In genomic region chr14:31110613-31111012, GRCm38 (mm10) we compare ENCODE assay signal across 28 mouse cellular contexts. TPM values are rescaled to one million over a fixed set of nuclear protein-coding genes. Genes with fewer than 3 reads are reported as not detected.
A peak's percentile ranks its signal among the peaks of the same experiment; 100 is the strongest.
DNase-seq lines count a peak whose midpoint lies in the region; ATAC-seq and TF ChIP-seq lines count a peak whose summit lies in the region.
"Had no signal": no experiment of that assay in that cellular context is flagged by ENCODE, and none has a peak within 500 bp of the region (broad histone marks: within the 10 kb centered on the region; RNA-seq: fewer than 3 reads in every experiment).

No protein-coding gene starts in this region.

- peaks cover 33% of the 10 kb centered on the region for H3K4me1 ChIP-seq in G1E (ENCODE audit: insufficient read depth, low read depth, low read length)
- peaks cover 4% of the 10 kb centered on the region for H3K4me1 ChIP-seq in liver, embryonic 11.5 days (replicated peaks; ENCODE audit: control insufficient read depth, insufficient read depth, low read length)
- H3K4me1 ChIP-seq in liver, postnatal 0 days (ENCODE audit: insufficient read depth) = peaks cover 13% of the 10 kb centered on the region
- no peaks in the 10 kb centered on the region for H3K4me1 ChIP-seq in neural tube, embryonic 15.5 days
- H3K4me1 ChIP-seq: embryonic facial prominence, embryonic 15.5 days; forebrain, embryonic 10.5 days; limb, embryonic 10.5 days; midbrain, embryonic 15.5 days; neural tube, embryonic 12.5 days had no signal

- TF ChIP-seq EP300 in liver, postnatal 0 days (IDR thresholded peaks at IDR 0.05; ENCODE audit: low read depth) = no peak

- WGBS in liver, embryonic 11.5 days = 49% methylated on average over 3 of the region's 3 CpGs
- WGBS in liver, postnatal 0 days (ENCODE audit: insufficient replicate concordance) = 46% methylated on average over 3 of the region's 3 CpGs
- WGBS in neural tube, embryonic 15.5 days = 89% methylated on average over 3 of the region's 3 CpGs

- no peak overlapping the region for H3K27ac ChIP-seq in liver, embryonic 11.5 days (ENCODE audit: low read depth, low read length)
- H3K27ac ChIP-seq in liver, postnatal 0 days (ENCODE audit: low read depth) = no peak overlapping the region
- no peak overlapping the region for H3K27ac ChIP-seq in neural tube, embryonic 15.5 days (replicated peaks)
- H3K27ac ChIP-seq: embryonic facial prominence, embryonic 15.5 days; forebrain, embryonic 10.5 days; hindbrain, embryonic 14.5 days; limb, embryonic 10.5 days; midbrain, embryonic 15.5 days; neural tube, embryonic 12.5 days had no signal

- intact Hi-C loops in left cerebral cortex, postnatal 4 days (cut with DNase I) = no loop called here

- H3K36me3 ChIP-seq in G1E (replicated peaks) = peaks cover 92% of the 10 kb centered on the region
- peaks cover 16% of the 10 kb centered on the region for H3K36me3 ChIP-seq in liver, embryonic 11.5 days (ENCODE audit: control insufficient read depth, insufficient read depth, low read length)
- H3K36me3 ChIP-seq in liver, postnatal 0 days (replicated peaks; ENCODE audit: insufficient read depth, low read length) = peaks cover 80% of the 10 kb centered on the region
- peaks cover 58% of the 10 kb centered on the region for H3K36me3 ChIP-seq in neural tube, embryonic 15.5 days

- no peak overlapping the region for H3K9ac ChIP-seq in liver, embryonic 11.5 days (ENCODE audit: low read depth, low read length)
- no peak overlapping the region for H3K9ac ChIP-seq in liver, postnatal 0 days (replicated peaks)
- H3K9ac ChIP-seq in neural tube, embryonic 15.5 days (replicated peaks) = no peak overlapping the region
- H3K9ac ChIP-seq: embryonic facial prominence, embryonic 15.5 days; forebrain, postnatal 0 days; hindbrain, embryonic 14.5 days; midbrain, embryonic 15.5 days; neural tube, embryonic 12.5 days had no signal

- no peak overlapping the region for H3K4me2 ChIP-seq in liver, embryonic 11.5 days
- no peak overlapping the region for H3K4me2 ChIP-seq in liver, postnatal 0 days (ENCODE audit: low read depth, low read length)
- no peak overlapping the region for H3K4me2 ChIP-seq in neural tube, embryonic 15.5 days
- H3K4me2 ChIP-seq: embryonic facial prominence, embryonic 15.5 days; hindbrain, embryonic 14.5 days; midbrain, embryonic 15.5 days; neural tube, embryonic 12.5 days had no signal

- H3K9me3 ChIP-seq in G1E (replicated peaks) = no peaks in the 10 kb centered on the region
- H3K9me3 ChIP-seq in liver, embryonic 11.5 days (ENCODE audit: control insufficient read depth, low read length) = no peaks in the 10 kb centered on the region
- no peaks in the 10 kb centered on the region for H3K9me3 ChIP-seq in liver, postnatal 0 days (ENCODE audit: low read length)
- H3K9me3 ChIP-seq in neural tube, embryonic 15.5 days (replicated peaks) = no peaks in the 10 kb centered on the region
- H3K9me3 ChIP-seq: embryonic facial prominence, embryonic 15.5 days; forebrain, embryonic 10.5 days; limb, embryonic 10.5 days; megakaryocyte, embryonic 14.5 days; midbrain, embryonic 15.5 days; neural tube, embryonic 12.5 days had no signal

- 0 out of 2 replicates have a peak, but pooled peaks have one; percentile 34 for ATAC-seq in G1E (ENCODE audit: extremely low read depth, insufficient number of reproducible peaks, low FRiP score, poor library complexity, severe bottlenecking)
- ATAC-seq in liver, embryonic 11.5 days (replicated peaks; ENCODE audit: low FRiP score) = peak; percentile 92
- peak; percentile 79 for ATAC-seq in liver, postnatal 0 days
- no peak for ATAC-seq in neural tube, embryonic 15.5 days (ENCODE audit: low FRiP score)
- ATAC-seq: CD4-positive, CD25-positive, alpha-beta regulatory T cell, adult 4 months; forebrain, postnatal 0 days; inflammation-experienced regulatory T-cells, adult 6 months; midbrain, embryonic 15.5 days had no signal

- DNase-seq in G1E (ENCODE audit: low spot score) = no peak
- DNase-seq in c-Kit-positive CD71-positive TER-119-positive erythroid progenitor cells, embryonic 14.5 days (ENCODE audit: low spot score) = peak; percentile 74
- no peak for DNase-seq in liver, embryonic 11.5 days (ENCODE audit: low spot score)
- peak; percentile 53 for DNase-seq in liver, postnatal 0 days
- no peak for DNase-seq in kidney, adult 8-10 months
- no peak for DNase-seq in left cerebral cortex, postnatal 4 days
- DNase-seq: adrenal gland, adult 2 months; cerebellum, adult 2 months; forebrain, postnatal 0 days; gastrocnemius, postnatal 25 days; heart, adult 18-20 months; kidney, adult 18-20 months; kidney, postnatal 14 days; lung, adult 18-20 months; lung, postnatal 14 days; retina, postnatal 1 day; thymus, adult 2 months; thymus, postnatal 4 days had no signal

- no peak overlapping the region for H3K4me3 ChIP-seq in G1E (ENCODE audit: low read depth, low read length)
- H3K4me3 ChIP-seq in liver, embryonic 11.5 days (ENCODE audit: low read depth, low read length) = no peak overlapping the region
- H3K4me3 ChIP-seq in liver, postnatal 0 days (ENCODE audit: low read depth, low read length) = no peak overlapping the region
- H3K4me3 ChIP-seq in neural tube, embryonic 15.5 days (replicated peaks) = no peak overlapping the region
- H3K4me3 ChIP-seq: embryonic facial prominence, embryonic 15.5 days; forebrain, embryonic 10.5 days; limb, embryonic 10.5 days; megakaryocyte, embryonic 14.5 days; midbrain, embryonic 15.5 days; neural tube, embryonic 12.5 days had no signal

- H3K27me3 ChIP-seq in G1E (ENCODE audit: insufficient read depth, low read length) = no peaks in the 10 kb centered on the region
- H3K27me3 ChIP-seq in liver, embryonic 11.5 days (replicated peaks; ENCODE audit: control insufficient read depth, insufficient read depth, low read length) = no peaks in the 10 kb centered on the region
- no peaks in the 10 kb centered on the region for H3K27me3 ChIP-seq in liver, postnatal 0 days (ENCODE audit: insufficient read depth, low read length)
- no peaks in the 10 kb centered on the region for H3K27me3 ChIP-seq in neural tube, embryonic 15.5 days (replicated peaks)
- H3K27me3 ChIP-seq: embryonic facial prominence, embryonic 15.5 days; megakaryocyte, embryonic 14.5 days; midbrain, embryonic 15.5 days; neural tube, embryonic 12.5 days had no signal

- TF ChIP-seq CTCF in G1E (IDR thresholded peaks at IDR 0.05; ENCODE audit: low read depth, low read length) = no peak
- TF ChIP-seq CTCF in liver, postnatal 0 days (IDR thresholded peaks at IDR 0.05; ENCODE audit: low read depth) = no peak

RNA-seq across cellular contexts. Expression of gene Smim4, which starts 18.1 kb away (rescaled TPM):
- total RNA-seq in G1E (2014; fragmentation: Nextera tagmentation) (32.1 and 36.7 TPM in 2 replicates), G1E (2017) (167 and 173 TPM in 2 replicates)
- polyA plus RNA-seq in G1E (2012) = 71.4 and 93.4 TPM in 2 replicates
- polyA plus RNA-seq in liver, embryonic 11.5 days (2014; fragmentation: Nextera tagmentation; extraction: Ambion mirVana) = 90.3 and 107 TPM in 2 replicates
- polyA plus RNA-seq in liver, postnatal 0 days (2015; fragmentation: Nextera tagmentation; extraction: Ambion mirVana) = 76.1 and 79.2 TPM in 2 replicates
- total RNA-seq in left cerebral cortex, postnatal 4 days (2021) = 10 to 100 TPM; 24.8 to 25.7 TPM
- 71.6 and 73.4 TPM in 2 replicates for polyA plus RNA-seq in neural tube, embryonic 15.5 days (2015; fragmentation: Nextera tagmentation; extraction: Ambion mirVana)

RNA-seq across cellular contexts. Expression of gene Nt5dc2, which starts 20.2 kb away (rescaled TPM):
- total RNA-seq in G1E (2014; fragmentation: Nextera tagmentation) (213 and 233 TPM in 2 replicates), G1E (2017) (136 and 175 TPM in 2 replicates)
- 381 and 572 TPM in 2 replicates for polyA plus RNA-seq in G1E (2012)
- 401 and 406 TPM in 2 replicates for polyA plus RNA-seq in liver, embryonic 11.5 days (2014; fragmentation: Nextera tagmentation; extraction: Ambion mirVana)
- polyA plus RNA-seq in liver, postnatal 0 days (2015; fragmentation: Nextera tagmentation; extraction: Ambion mirVana) = 45.3 and 48.5 TPM in 2 replicates
- 10 to 100 TPM; 16.9 to 19.4 TPM for total RNA-seq in left cerebral cortex, postnatal 4 days (2021)
- polyA plus RNA-seq in neural tube, embryonic 15.5 days (2015; fragmentation: Nextera tagmentation; extraction: Ambion mirVana) = 226 and 228 TPM in 2 replicates
- polyA plus RNA-seq: CD4-positive, CD25-positive, alpha-beta regulatory T cell, adult 4 months; inflammation-experienced regulatory T-cells, adult 6 months had no signal

RNA-seq across cellular contexts. Expression of gene Stab1, which starts 57.8 kb away (rescaled TPM):
- total RNA-seq in G1E (2014; fragmentation: Nextera tagmentation) = not detected in 2 replicates
- total RNA-seq in G1E (2017) = 0.44 and 0.52 TPM in 2 replicates
- not detected in 2 replicates for polyA plus RNA-seq in G1E (2012)
- 25.3 and 39.9 TPM in 2 replicates for polyA plus RNA-seq in liver, embryonic 11.5 days (2014; fragmentation: Nextera tagmentation; extraction: Ambion mirVana)
- polyA plus RNA-seq in liver, postnatal 0 days (2015; fragmentation: Nextera tagmentation; extraction: Ambion mirVana) = 34.7 and 42.5 TPM in 2 replicates
- 10 to 100 TPM; 23.9 to 30.5 TPM for total RNA-seq in left cerebral cortex, postnatal 4 days (2021)
- 16.9 and 18.1 TPM in 2 replicates for polyA plus RNA-seq in neural tube, embryonic 15.5 days (2015; fragmentation: Nextera tagmentation; extraction: Ambion mirVana)

Comparison
In these comparisons a context has a peak if more than half of its experiments do, and no peak if none do; other contexts are left out.
1. DNase-seq: peak in c-Kit-positive CD71-positive TER-119-positive erythroid progenitor cells, embryonic 14.5 days (single experiment) and liver, postnatal 0 days (single experiment); none in G1E (single experiment), liver, embryonic 11.5 days (single experiment), kidney, adult 8-10 months (0 of 2) and left cerebral cortex, postnatal 4 days (single experiment).
2. RNA of gene Stab1, which starts 57.8 kb away (polyA plus RNA-seq): 34.7 to 42.5 TPM in liver, postnatal 0 days, 25.3 to 39.9 TPM in liver, embryonic 11.5 days and 16.9 to 18.1 TPM in neural tube, embryonic 15.5 days; not detected in G1E; every median in the first group is over 10 times any median in the second.